Mouse (Mus musculus) myocyte (in vitro differentiated cells): ENCODE measurements around the gene Trmt2a. TPM values are rescaled to one million over a fixed set of nuclear protein-coding genes. Genes with fewer than 3 reads are reported as not detected.

Experiments
- H3K27me3 ChIP-seq: one replicate; pipeline ENCODE4 v1.6.1; 2011; ENCODE audit not compliant: control insufficient read depth, insufficient read depth, insufficient read length
- H3K36me3 ChIP-seq: one replicate; pipeline ENCODE4 v1.6.1; 2011; ENCODE audit not compliant: control insufficient read depth, insufficient read depth
- H3K4me2 ChIP-seq: one replicate; pipeline ENCODE4 v1.6.1; 2011; ENCODE audit warnings: low read depth, control low read depth
- H3K4me3 ChIP-seq: one replicate; pipeline ENCODE4 v1.5.1; 2011; ENCODE audit warnings: mild to moderate bottlenecking, control low read depth, moderate library complexity
- H3K79me2 ChIP-seq: one replicate; pipeline ENCODE4 v1.6.1; 2011; ENCODE audit not compliant: control insufficient read depth, insufficient read depth
- H3ac ChIP-seq: one replicate; pipeline ENCODE4 v1.6.1; 2011; ENCODE audit not compliant: control insufficient read depth, insufficient read length
- CEBPB ChIP-seq: IDR thresholded peaks from 2 replicates; pipeline ENCODE4 v1.6.1; 2011; ENCODE audit warnings: mild to moderate bottlenecking, moderate library complexity; ENCODE audit not compliant: poor library complexity, insufficient read depth, severe bottlenecking
- E2F4 ChIP-seq: IDR thresholded peaks from one replicate; pipeline ENCODE4 v1.6.1; 2011; ENCODE audit warnings: mild to moderate bottlenecking, control low read depth, moderate library complexity; ENCODE audit not compliant: insufficient read depth
- MAX ChIP-seq: IDR thresholded peaks from one replicate; pipeline ENCODE4 v1.6.1; 2011; ENCODE audit warnings: low read depth, mild to moderate bottlenecking, control low read depth
- MYOD1 ChIP-seq, 3 experiments: IDR thresholded peaks; one replicate each; pipeline ENCODE4 v1.6.1; 2011; ENCODE audit warnings: control low read depth in 2 of 3, low read depth in 2 of 3, mild to moderate bottlenecking in 2 of 3, moderate library complexity in 1 of 3; ENCODE audit not compliant: insufficient read length in 2 of 3, control insufficient read depth in 1 of 3
- MYOG ChIP-seq, 3 experiments: IDR thresholded peaks; one replicate each; pipeline ENCODE4 v1.6.1; 2011; ENCODE audit warnings: control low read depth in 2 of 3, low read depth in 2 of 3, mild to moderate bottlenecking in 2 of 3; ENCODE audit not compliant: insufficient read length in 2 of 3, control insufficient read depth in 1 of 3, insufficient read depth in 1 of 3
- POLR2A ChIP-seq: IDR thresholded peaks from one replicate; pipeline ENCODE4 v1.6.1; 2011; ENCODE audit warnings: low read depth, mild to moderate bottlenecking, control low read depth, moderate library complexity; ENCODE audit not compliant: insufficient read length
- POLR2AphosphoS2 ChIP-seq: IDR thresholded peaks from one replicate; pipeline ENCODE4 v1.6.1; 2011; ENCODE audit warnings: low read depth, control low read depth; ENCODE audit not compliant: insufficient read length
- REST ChIP-seq: IDR thresholded peaks from one replicate; pipeline ENCODE4 v1.6.1; 2011; ENCODE audit warnings: mild to moderate bottlenecking, control low read depth, moderate library complexity; ENCODE audit not compliant: insufficient read depth, insufficient read length
- SRF ChIP-seq: IDR thresholded peaks from one replicate; pipeline ENCODE4 v1.6.1; 2011; ENCODE audit warnings: low read depth; ENCODE audit not compliant: control insufficient read depth, insufficient read length
- TCF12 ChIP-seq: IDR thresholded peaks from one replicate; pipeline ENCODE4 v1.6.1; 2011; ENCODE audit warnings: mild to moderate bottlenecking, control low read depth; ENCODE audit not compliant: poor library complexity, insufficient read depth, severe bottlenecking
- TCF3 ChIP-seq: IDR thresholded peaks from one replicate; pipeline ENCODE4 v1.6.1; 2011; ENCODE audit warnings: low read depth, control low read depth; ENCODE audit not compliant: insufficient read length
- USF1 ChIP-seq: IDR thresholded peaks from one replicate; pipeline ENCODE4 v1.6.1; 2011; ENCODE audit warnings: low read depth, mild to moderate bottlenecking, control low read depth, moderate library complexity
- polyA plus RNA-seq: library from polyadenylated mRNA; unstranded; fragments of >200 nt; fragmentation: generic; extraction: Trizol; gene quantifications from one replicate; pipeline ENCODE4 v1.2.1, GENCODE M21; 2012; ENCODE audit warnings: missing spikeins

Gene Trmt2a
- polyA plus RNA-seq, 1 experiment = 47.8 TPM

- Histone ChIP-seq H3K79me2 (no peaks in the 10 kb centered on the region), H3ac (no peak overlapping the region), H3K4me2 (no peak overlapping the region), H3K4me3 (no peak overlapping the region), H3K27me3 (no peaks in the 10 kb centered on the region), H3K36me3 (peaks cover 2% of the 10 kb centered on the region)
- TF ChIP-seq TCF12 = no peak
- TF ChIP-seq MYOG (IDR thresholded peaks at IDR 0.05; ENCODE audit: control insufficient read depth in 1 of 3, insufficient read depth in 1 of 3, insufficient read length in 2 of 3, low read depth in 2 of 3) = no peak
- no peak for TF ChIP-seq REST
- no peak for TF ChIP-seq TCF3
- no peak for TF ChIP-seq MYOD1 (IDR thresholded peaks at IDR 0.05; ENCODE audit: control insufficient read depth in 1 of 3, insufficient read length in 2 of 3, low read depth in 2 of 3)
- TF ChIP-seq POLR2A = no peak
- no peak for TF ChIP-seq MAX
- TF ChIP-seq CEBPB = no peak
- TF ChIP-seq SRF = no peak
- no peak for TF ChIP-seq POLR2AphosphoS2
- no peak for TF ChIP-seq E2F4
- no peak for TF ChIP-seq USF1
Observed at GRCm38 (mm10) chr16:18220856-18221542, 27.5 kb upstream of the Trmt2a start.

- Histone ChIP-seq H3K4me3 (no peak overlapping the region), H3ac (no peak overlapping the region), H3K79me2 (no peaks in the 10 kb centered on the region), H3K36me3 (peaks cover 5% of the 10 kb centered on the region), H3K4me2 (no peak overlapping the region), H3K27me3 (no peaks in the 10 kb centered on the region)
- no peak for TF ChIP-seq TCF3
- no peak for TF ChIP-seq E2F4
- TF ChIP-seq MAX = no peak
- TF ChIP-seq CEBPB = no peak
- no peak for TF ChIP-seq TCF12
- no peak for TF ChIP-seq REST
Observed at GRCm38 (mm10) chr16:18221543-18221898, 27.0 kb upstream of the Trmt2a start.

- H3ac ChIP-seq = no peak overlapping the region
Observed at GRCm38 (mm10) chr16:18222188-18222587, 26.3 kb upstream of the Trmt2a start.

GRCm38 (mm10) chr16:18227187-18227586 lies 21.3 kb upstream of the Trmt2a start:
- H3K79me2 ChIP-seq = peaks cover 34% of the 10 kb centered on the region
- no peak overlapping the region for H3K4me2 ChIP-seq
- H3K36me3 ChIP-seq = peaks cover 5% of the 10 kb centered on the region
- H3K27me3 ChIP-seq = no peaks in the 10 kb centered on the region
- TF ChIP-seq MAX = no peak
- TF ChIP-seq USF1 = no peak
- no peak for TF ChIP-seq E2F4
- no peak for TF ChIP-seq TCF12
- no peak for TF ChIP-seq REST
- no peak overlapping the region for H3ac ChIP-seq
- no peak overlapping the region for H3K4me3 ChIP-seq

More at GRCm38 (mm10) chr16:18222188-18222587, 26.3 kb upstream of the Trmt2a start:
- no peaks in the 10 kb centered on the region for H3K79me2 ChIP-seq
- peaks cover 5% of the 10 kb centered on the region for H3K36me3 ChIP-seq
- H3K27me3 ChIP-seq = no peaks in the 10 kb centered on the region
- no peak for TF ChIP-seq USF1
- TF ChIP-seq E2F4 = no peak
- no peak for TF ChIP-seq POLR2AphosphoS2
- TF ChIP-seq TCF12 = no peak
- no peak for TF ChIP-seq CEBPB
- no peak for TF ChIP-seq POLR2A
- TF ChIP-seq MYOG (IDR thresholded peaks at IDR 0.05; ENCODE audit: control insufficient read depth in 1 of 3, insufficient read depth in 1 of 3, insufficient read length in 2 of 3, low read depth in 2 of 3) = no peak
- no peak for TF ChIP-seq MAX
- TF ChIP-seq REST = no peak
- no peak for TF ChIP-seq MYOD1 (IDR thresholded peaks at IDR 0.05; ENCODE audit: control insufficient read depth in 1 of 3, insufficient read length in 2 of 3, low read depth in 2 of 3)
- TF ChIP-seq TCF3 = no peak
- no peak overlapping the region for H3K4me3 ChIP-seq
- no peak overlapping the region for H3K4me2 ChIP-seq

- H3K36me3 ChIP-seq = peaks cover 5% of the 10 kb centered on the region
- no peak overlapping the region for H3K4me2 ChIP-seq
- H3ac ChIP-seq = no peak overlapping the region
- H3K27me3 ChIP-seq = no peaks in the 10 kb centered on the region
- H3K79me2 ChIP-seq = peaks cover 38% of the 10 kb centered on the region
- TF ChIP-seq MYOG (IDR thresholded peaks at IDR 0.05; ENCODE audit: control insufficient read depth in 1 of 3, insufficient read depth in 1 of 3, insufficient read length in 2 of 3, low read depth in 2 of 3) = no peak
- TF ChIP-seq POLR2A = no peak
- no peak for TF ChIP-seq TCF12
- no peak for TF ChIP-seq MAX
- TF ChIP-seq E2F4 = no peak
- no peak for TF ChIP-seq USF1
- no peak for TF ChIP-seq REST
- no peak for TF ChIP-seq SRF
- no peak for TF ChIP-seq CEBPB
- no peak for TF ChIP-seq POLR2AphosphoS2
- no peak for TF ChIP-seq MYOD1 (IDR thresholded peaks at IDR 0.05; ENCODE audit: control insufficient read depth in 1 of 3, insufficient read length in 2 of 3, low read depth in 2 of 3)
- no peak overlapping the region for H3K4me3 ChIP-seq
Observed at GRCm38 (mm10) chr16:18227897-18228422, 20.5 kb upstream of the Trmt2a start.
